ENCODE assay signal across 1 mouse cellular context in the genomic region with DNA sequence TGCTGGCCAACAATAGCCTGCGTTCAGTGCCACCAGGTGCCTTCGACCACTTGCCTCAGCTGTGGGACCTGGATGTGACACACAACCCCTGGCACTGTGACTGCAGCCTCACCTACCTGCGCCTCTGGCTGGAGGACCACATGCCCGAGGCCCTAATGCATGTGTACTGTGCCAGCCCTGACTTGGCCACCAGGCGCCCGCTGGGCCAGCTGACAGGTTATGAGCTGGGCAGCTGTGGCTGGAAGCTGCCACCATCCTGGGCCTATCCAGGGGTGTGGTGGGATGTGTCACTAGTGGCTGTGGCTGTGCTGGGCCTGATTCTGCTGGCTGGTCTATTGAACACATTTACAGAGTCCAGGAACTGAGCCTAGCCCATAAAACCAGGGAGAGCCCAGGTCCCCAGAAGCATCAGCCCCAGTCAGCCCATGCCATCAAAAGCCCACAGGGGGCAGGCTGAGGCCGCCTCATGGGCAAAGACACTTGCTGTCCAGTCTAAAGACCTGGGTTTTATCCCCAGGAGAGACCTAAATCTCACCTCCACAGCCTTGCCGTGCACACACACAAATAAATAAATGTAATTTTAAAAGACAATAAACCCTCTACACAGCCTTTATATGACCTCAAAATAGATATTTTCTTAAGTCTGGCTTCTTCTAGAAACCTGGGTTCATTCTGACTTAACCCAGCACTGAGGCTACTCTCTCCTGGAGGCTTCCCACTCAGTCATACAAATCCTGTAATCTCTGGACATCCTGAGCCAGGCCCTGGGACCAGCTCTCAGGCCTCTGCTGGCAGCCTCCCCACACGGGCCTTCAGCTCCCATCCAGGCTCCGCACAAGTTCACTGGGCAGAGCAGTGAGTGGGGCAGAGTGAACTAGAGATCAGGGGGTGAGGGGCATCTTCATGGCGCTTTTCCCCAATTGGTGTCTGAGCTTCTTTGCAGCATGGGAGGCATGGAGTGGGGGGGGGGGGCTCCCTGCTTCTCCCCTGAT.
TF ChIP-seq lines count a peak whose summit lies in the region.

No protein-coding gene starts in this region.

TF ChIP-seq in CH12.LX, 34 proteins besides CTCF, POLR2A, EP300 and RAD21:
- TF ChIP-seq SMC3 (IDR thresholded peaks at IDR 0.05; ENCODE audit: low read depth, low read length), result peak; percentile 52
- no peak for TF ChIP-seq ELF1 (IDR thresholded peaks at IDR 0.05; ENCODE audit: low read depth, low read length)
- no peak for TF ChIP-seq SIN3A (IDR thresholded peaks at IDR 0.05; ENCODE audit: low read length)
- no peak for TF ChIP-seq CHD2 (IDR thresholded peaks at IDR 0.05; ENCODE audit: low read length)
- no peak for TF ChIP-seq NELFE (IDR thresholded peaks at IDR 0.05; ENCODE audit: low read depth, low read length)
